Mouse (Mus musculus) mouse embryonic stem cell (cell line): Measurements from ENCODE around the gene Rnf187.

Experiments used
- in situ Hi-C, 2 experiments: fragments of 300-500 bp; cut with MboI; formaldehyde crosslinking; loops; 1 replicate in 1 of 2; 3 replicates in 1 of 2; pipeline ENCODE4 v1.14.3; 2019 to 2020; ENCODE audit warnings: low sequenced_read_pairs in 2 of 2, low pct_unique_long_range_greater_than_20kb in 1 of 2, mixed read lengths in 1 of 2; ENCODE audit not compliant: unreplicated experiment in 1 of 2

Gene Rnf187

DNA sequence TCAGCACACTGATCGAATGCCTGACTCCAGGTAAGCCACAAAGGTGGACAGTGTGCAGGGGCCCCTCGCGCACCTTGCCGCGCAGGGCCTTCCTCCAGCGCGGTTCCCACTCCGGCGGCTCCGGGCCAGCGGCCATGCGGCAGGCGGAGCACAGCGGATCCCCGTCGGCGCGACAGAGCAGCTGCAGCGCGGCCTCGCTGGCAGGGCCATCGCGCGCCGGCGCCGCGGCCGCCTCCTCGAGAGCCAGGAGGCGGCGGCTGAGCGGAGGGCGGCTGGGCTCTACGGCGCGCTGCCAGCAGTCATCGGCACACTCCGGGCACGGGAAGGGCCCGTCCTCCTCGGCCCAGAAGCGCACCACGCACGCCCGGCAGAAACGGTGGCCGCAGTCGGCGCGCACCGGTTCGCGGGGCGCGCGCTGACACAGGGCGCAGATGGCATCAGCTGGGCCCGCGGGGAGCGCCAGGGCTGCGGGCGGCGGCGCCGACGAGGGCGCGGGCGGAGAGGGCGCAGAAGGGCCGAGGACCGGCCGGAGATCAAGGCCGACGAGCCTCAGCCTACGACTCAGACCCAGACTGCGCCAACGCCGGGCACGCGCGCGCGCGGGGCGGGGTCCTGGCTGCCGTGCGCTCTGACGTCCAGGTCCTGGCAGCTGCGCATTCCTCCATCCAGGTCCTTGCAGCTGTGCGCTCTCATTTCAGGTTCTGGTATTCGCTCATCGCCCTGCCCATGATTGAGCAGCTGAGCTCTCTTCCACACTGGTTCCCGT is at the start of gene Rnf187:
Rnf187 (minus strand) TSS at position 595 of the 766 bp plus-strand sequence.
- in situ Hi-C loops, result no loop called here

DNA sequence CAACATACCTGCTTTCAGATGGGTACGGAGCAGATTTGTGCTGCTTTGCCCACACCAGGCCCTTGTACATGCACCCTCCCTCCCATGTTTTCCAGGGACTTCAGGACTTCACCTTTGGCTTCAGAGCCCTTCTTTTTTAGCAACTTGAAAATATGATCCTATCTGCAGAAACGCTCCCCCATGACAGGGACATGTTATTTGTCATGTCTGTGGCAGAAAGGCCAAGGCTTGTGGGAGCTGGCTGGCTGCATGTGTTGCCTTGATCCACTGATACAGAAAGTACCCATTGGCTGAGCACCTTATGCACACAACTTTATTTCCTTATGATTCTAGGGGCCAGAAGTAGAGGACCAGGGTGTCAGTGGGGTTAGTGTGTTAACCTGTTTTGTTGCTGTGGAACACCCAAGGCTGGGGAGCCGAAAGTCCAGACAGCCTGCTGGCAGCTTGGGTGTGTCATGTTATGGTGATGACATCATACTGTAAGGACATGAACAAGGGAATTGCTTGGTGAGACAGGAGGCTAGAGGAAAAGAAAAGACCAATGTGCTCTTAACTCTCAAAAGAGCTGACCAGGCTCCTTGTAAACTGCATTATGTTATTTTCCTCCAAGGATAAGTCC is 46.7 kb upstream of the Rnf187 start:
- in situ Hi-C loops, result no loop called here

DNA sequence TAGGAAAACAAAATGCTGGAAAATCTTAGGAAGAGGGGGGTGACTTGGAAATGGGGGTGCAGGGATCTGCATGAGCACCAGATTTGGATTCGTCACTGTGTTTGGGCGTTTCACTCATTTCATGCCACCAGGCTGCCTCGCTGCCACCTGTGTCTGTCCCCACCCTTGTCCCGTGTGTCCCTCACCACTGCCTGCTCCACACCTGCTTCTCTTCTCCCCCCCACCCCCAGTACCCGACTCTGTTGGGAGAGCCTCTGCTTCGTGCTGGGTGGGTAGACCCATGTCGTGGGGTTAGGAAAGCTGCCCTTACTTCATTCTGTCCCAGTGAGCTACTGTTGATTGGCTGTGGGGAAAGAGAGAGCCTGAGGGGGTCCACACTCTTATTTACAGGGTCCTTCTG is 45.9 kb upstream of the Rnf187 start:
- in situ Hi-C loops, result no loop called here

DNA sequence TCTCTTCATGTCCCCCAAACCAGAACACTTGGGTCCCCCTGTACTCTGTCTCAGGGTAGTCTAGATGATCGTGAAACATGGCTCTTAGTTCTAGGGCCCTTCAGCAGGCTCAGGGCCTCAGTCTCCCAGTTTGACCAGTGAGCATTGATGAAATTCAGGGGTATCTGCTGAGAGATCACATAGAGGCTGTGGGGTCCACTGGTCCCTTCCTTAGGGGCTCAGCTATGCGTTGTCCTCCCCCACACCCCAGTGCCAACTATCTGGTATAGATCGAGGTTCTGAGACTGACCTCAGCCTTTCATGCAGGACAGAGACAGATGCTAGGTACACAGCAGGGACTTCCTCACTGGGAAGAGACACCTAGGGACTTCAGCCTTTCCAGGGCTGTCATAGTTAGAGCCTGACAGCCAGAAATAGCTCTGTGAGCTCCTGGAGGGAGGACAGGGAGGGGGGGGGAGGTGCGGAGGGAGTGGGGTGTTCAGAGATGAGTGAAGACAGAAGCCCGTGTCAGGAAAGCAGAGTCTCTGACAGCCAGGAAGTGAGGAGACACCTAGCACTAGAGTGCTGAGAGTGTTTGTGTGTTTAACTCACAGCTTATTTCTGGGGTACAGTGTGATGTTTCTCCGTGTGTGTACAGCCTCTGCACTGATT is 45.1 kb upstream of the Rnf187 start:
- in situ Hi-C loops, result no loop called here

DNA sequence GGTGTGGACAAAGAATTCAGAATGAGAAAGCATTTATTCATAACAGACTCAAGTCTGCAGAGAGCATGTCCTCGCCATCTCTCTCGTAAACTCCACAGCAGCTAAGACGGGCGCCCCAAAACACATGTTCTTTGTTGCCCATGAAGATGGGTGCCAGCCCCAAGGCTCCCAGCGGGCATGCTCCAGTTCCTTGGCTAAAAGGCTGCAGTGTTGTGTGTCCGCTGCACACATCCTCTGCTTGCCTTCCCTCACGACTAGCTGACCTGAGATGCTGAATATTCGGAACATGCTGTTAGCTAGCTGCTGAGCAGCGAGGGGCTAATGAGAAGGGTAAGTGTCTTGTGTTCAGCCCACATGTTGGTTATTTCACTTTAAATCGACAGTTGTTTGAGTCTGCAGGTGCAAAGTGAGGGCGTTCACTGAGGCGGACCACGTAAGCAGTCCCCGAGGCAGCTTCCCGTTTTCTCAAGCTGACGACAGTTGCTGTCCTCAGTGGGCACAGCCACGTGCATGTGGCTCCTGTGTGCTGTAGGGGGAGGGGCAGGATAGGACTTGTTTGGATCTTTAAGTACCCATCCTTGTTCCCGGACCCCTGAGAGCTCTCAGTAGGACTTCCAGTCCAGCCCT is 43.9 kb upstream of the Rnf187 start:
- in situ Hi-C loops, result no loop called here

DNA sequence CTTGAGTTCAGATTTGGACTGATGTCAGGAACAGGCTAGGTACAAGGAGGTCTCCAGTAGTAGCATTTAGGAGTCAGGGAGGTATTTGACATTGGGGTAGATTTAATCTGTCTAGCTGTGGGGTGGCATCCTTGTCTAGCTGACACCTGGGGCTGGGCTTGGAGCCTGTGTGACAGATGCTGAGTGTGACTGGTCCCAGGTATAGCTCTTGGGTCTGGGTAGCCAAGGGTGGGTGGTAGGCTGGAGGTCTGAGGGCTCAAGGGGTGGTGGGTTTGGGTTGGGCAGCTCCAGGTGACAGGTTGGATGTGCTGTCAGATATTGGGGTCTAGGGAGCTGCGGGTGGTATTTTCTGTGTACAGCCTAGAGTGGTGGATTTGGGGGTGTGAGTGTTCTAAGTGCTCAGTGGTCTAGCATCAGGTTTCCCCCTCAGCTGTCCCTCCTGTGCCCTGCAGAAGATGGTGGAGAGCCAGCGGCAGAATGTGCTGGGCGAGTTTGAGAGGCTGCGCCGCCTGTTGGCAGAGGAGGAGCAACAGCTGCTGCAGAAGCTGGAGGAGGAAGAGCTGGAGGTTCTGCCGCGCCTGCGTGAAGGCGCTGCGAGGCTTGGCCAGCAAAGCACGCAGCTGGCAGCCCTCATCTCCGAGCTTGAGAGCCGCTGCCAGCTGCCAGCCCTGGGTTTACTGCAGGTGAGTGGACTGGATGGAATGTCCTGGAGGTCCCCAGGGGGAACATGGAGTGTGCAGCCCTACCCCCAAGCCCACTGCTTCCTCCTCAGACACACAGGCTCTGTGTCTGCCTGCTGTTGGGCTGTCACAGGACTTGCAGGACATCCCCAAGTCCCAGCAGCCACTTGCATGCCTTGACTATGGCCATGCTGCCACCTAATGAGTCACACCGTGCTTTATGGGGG is 43.1 kb upstream of the Rnf187 start:
- in situ Hi-C loops, result no loop called here

DNA sequence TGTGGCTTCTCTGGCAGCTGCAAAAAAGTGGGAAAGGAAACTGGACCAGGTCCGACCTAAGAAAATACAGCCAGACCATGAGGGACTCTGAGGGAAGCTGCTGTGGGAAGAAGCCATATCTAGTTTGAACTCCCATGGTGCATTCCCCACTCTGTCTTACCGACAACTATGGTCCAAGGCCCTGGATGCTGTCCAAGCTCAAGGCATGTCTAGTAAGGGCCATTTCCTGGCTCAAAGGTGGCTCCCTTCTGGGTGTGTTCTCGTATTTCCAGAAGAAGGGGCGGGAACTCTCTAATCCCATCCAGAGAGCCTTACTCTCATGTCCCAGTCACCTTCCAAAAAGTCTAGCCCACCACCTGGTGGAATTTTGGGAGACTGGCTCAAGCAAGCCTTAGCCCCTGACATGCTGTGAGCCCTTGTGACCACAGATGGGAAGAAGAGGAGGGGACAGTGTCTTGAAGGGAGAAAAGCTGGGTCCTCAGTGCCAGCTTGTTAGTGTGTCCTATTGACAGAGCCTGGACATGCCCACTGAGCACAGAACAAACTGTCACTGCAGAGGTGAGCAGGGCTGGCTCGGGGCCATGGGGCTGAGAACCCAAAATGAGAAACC is 41.8 kb upstream of the Rnf187 start:
- in situ Hi-C loops, result no loop called here

DNA sequence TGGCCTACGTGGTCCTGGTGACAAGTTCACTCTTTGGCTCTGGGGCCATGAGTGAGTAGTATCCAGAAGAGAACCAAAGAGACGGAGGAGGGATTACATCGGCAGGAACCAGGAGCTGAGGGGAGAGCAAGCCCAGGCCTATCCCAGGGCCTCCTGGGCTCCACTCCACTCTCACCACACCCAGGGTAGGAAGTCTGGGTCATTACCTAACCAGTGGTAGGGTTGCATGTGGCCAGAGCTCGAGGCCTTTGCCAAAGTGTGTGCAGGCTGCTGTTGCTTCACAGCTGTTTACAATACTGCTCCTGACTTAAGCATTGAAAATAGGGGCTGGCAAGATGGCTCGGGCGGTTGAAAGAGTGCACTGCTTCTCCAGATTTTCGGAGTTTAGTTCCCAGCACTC is 40.9 kb upstream of the Rnf187 start:
- in situ Hi-C loops, result no loop called here

DNA sequence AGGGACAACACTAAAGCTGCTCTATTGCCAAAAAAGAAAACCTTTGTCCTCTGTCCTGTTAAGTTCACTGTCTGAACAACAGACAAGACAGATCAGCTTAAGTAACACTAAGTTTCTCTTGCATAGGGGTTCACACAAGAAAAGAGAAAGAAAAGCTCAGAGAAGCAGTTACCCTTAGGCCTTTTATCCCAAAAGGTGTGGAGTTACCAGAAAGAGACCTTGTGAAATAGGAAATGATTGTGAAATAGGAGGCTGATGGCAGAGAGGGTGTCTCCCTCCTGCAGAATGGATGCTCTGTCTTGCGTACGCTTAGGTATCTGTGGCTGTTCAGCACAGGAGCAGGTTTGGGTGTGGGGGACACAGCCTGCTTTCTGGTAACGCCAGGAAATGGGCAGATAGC is 40.5 kb upstream of the Rnf187 start:
- in situ Hi-C loops, result no loop called here

DNA sequence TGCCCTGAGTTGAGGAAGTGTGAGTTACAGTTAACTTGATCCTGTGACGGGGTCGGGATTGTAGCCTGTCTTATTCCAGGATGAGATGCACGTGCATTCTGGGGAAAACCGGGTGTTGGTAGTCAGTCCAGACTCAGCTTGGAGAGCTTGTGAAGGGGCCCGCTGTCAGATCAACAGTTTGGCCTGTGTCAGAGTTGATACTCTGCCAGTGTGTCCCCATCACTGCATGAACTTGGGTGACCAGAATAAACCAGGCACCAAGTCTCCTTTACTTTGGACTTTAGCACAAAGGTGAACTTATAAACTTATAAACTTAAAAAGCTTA is 40.0 kb upstream of the Rnf187 start:
- in situ Hi-C loops, result no loop called here

DNA sequence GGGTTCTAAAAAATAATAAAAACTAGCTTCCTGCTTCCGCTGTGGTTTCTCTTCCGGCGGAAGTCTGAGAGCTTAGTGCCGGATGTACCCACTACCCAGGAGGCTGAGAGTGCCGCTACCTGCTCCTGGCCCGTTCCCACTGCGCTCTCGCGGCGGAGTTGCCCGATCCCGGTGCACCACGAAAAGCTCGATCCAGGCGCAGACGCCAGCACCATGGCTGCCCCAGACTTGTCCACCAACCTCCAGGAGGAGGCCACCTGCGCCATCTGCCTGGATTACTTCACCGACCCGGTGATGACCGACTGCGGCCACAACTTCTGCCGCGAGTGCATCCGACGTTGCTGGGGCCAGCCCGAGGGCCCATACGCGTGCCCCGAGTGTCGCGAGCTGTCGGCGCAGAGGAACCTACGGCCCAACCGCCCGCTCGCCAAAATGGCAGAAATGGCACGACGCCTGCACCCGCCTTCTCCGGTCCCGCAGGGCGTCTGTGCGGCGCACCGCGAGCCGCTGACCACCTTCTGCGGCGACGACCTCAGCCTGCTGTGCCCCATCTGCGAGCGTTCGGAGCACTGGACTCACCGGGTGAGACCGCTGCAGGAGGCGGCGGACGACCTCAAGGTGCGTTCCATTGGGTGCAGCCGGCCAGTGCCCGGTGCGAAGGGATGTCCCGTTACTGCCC is 39.5 kb upstream of the Rnf187 start, which contains the start of gene Trim11:
Trim11 (plus strand) TSS at position 67 of the 679 bp plus-strand sequence.
- in situ Hi-C loops, result no loop called here

DNA sequence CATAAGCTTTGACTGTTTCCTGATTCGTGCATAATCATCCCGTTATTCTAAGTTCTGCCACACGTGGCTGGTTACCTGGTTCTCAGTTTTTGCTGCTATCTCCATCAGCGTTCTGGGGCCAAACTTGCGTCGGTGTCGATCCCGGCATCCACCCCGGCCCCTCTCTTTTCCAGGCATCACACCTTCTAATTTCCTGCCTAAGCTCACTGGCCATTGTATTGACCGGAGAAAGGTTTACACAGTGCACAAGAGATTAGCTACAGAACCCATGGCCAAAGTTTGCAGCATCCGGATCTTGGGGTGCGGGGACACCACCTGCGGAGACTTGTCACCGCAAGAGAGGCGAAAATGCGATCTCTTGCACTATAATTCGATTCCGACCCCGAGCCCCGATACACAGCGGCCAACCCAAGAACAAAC is 38.9 kb upstream of the Rnf187 start:
- in situ Hi-C loops, result no loop called here

DNA sequence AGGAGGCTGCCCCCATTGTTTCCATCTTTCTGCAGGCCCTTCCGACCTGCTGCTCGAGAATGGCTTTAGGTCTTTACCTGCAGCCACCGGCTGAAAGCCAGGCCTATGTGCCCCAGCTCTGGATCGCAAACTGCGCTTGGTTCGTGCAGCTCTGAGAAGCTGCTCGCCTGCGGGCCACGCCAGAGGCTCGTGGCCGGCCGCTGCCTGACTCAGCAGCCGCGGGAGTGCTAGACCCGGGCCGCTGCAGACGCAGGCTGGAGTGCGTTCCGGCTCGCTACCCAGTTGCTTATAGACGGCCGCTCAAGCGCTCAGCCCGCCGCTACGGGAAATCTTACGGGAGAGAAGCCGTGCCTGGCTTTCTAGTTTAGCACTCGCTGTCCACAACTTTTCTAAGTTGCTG is 38.4 kb upstream of the Rnf187 start:
- in situ Hi-C loops, result no loop called here

DNA sequence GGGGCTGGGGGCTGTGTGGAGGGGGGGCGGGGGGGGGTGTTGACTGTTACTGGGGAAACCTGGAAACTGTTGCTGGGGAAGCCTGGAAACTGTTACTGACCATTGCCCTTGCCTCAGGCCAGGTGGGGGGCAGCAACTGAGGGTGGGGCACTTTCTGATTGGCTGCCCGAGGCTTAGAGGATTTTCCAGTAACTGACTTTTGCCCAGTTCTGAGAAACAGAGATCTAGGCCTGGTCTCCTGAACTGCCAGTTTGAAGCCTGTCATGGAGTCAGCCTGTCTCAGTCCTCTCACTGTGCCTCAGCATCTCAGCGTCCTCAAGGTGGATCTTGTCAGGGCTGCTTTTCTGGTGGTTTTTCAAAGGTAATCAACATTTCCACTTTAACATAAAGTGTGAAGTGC is 35.7 kb upstream of the Rnf187 start:
- in situ Hi-C loops, result no loop called here

DNA sequence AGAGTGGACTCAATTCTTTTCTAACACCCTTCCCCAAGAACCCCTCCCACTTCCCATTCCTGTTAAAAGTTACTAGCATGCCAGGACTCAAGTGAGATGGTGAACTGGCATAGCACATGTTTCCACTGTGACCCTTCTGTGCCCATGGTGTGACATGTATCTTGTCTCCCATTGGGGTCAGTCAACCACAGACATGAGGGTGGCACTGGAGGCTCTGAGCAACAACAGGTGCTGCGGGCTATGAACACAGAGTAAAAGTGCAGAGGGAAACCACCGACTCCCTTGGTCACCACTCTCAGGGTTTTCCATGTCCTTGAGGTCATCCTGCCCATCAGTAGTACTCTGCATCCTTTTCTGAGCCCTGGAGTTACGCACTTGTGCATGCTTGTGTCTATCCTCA is 33.1 kb upstream of the Rnf187 start:
- in situ Hi-C loops, result no loop called here

DNA sequence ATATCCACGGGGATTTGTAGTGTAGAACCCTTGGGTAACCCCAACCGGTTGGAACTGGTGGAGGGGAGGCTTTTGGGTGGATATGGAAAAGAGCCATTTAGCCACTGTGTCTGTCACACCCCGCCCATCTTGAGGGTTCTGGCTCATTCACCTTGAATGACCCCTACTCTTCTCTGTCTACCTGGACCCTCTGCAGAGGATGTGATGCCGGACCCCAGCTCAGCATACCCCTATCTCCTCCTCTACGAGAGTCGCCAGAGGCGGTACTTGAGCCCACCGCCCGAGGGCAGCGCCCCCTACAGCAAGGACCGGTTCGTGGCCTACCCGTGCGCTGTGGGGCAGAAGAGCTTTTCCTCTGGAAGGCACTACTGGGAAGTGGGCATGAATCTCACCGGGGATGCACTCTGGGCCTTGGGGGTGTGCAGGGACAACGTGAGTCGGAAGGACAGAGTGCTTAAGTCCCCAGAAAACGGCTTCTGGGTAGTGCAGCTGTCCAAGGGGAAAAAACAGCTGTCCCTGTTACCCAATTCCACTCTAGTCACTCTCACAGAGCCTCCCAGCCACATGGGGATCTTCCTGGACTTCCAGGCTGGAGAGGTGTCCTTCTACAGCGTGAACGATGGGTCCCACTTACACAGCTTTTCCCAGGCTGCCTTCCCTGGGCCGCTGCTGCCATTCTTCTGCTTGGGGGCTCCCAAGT is 32.3 kb upstream of the Rnf187 start:
- in situ Hi-C loops, result no loop called here

DNA sequence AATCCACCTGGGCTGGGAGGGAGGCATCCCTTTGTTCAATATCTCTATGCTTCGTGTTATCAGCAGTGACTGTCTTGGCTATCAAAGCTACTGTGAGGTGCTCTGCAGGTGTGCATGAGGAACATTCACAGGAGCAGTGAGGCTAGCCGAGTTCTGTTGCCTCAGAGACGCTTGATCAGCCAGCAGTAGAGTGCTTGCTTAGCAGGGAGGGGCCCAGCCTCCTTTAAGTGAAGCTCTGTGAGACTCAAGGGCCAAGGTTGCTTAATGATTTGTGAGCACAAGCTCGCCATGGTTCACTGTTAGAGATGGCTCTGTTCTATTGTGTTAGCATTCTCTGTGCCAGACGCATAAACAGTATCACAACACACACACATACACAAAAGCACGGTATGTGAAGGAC is 30.9 kb upstream of the Rnf187 start:
- in situ Hi-C loops, result no loop called here
